Mouse (Mus musculus): Measurements from ENCODE around the gene Gm10999. TPM values are rescaled to one million over a fixed set of nuclear protein-coding genes. Genes with fewer than 3 reads are reported as not detected.
"Not testable (repeated sequence)": the region's sequence is repeated elsewhere in the genome, so short reads cannot be mapped to it uniquely, and the experiment has no call there.

The Gm10999 gene
- total RNA-seq (2014; rRNA removed) (not detected in 2 replicates), polyA plus RNA-seq (2015; fragmentation: Nextera tagmentation; extraction: Ambion mirVana) (not detected in 2 replicates)

GRCm38 (mm10) chr8:129131561-129131960, at the start of gene Gm10999:
Gm10999 (minus strand) TSS chr8:129131661.
- Histone ChIP-seq H3K9me3 (ENCODE audit: low read length) (no peaks in the 10 kb centered on the region), H3K27me3 (ENCODE audit: insufficient read depth, low read length) (no peaks in the 10 kb centered on the region), H3K36me3 (ENCODE audit: insufficient read depth, low read length) (no peaks in the 10 kb centered on the region), H3K4me2 (ENCODE audit: low read depth, low read length, poor library complexity, severe bottlenecking) (no peak within 1 kb of the TSS), H3K4me3 (ENCODE audit: low read depth, low read length) (no peak within 1 kb of the TSS), H3K9ac (replicated peaks; ENCODE audit: low read length, poor library complexity, severe bottlenecking) (no peak within 1 kb of the TSS), H3K27ac (ENCODE audit: low read depth, low read length) (no peak within 1 kb of the TSS), H3K4me1 (ENCODE audit: insufficient read depth, low read length) (no peaks in the 10 kb centered on the region)
- TF ChIP-seq CTCF (IDR thresholded peaks at IDR 0.05): no peak
- WGBS: 81% methylated on average over 1 of the region's 1 CpGs
- no peak for ATAC-seq (ENCODE audit: low FRiP score)
- no peak for DNase-seq (ENCODE audit: low spot score)

- no peak overlapping the region for H3K27ac ChIP-seq (ENCODE audit: low read depth, low read length)
- H3K4me2 ChIP-seq (ENCODE audit: low read depth, low read length, poor library complexity, severe bottlenecking): no peak overlapping the region
- DNase-seq (ENCODE audit: low spot score): no peak
- no peaks in the 10 kb centered on the region for H3K27me3 ChIP-seq (ENCODE audit: insufficient read depth, low read length)
- H3K36me3 ChIP-seq (ENCODE audit: insufficient read depth, low read length): no peaks in the 10 kb centered on the region
- H3K4me3 ChIP-seq (ENCODE audit: low read depth, low read length): no peak overlapping the region
- no peak for TF ChIP-seq CTCF (IDR thresholded peaks at IDR 0.05)
- H3K9ac ChIP-seq (replicated peaks; ENCODE audit: low read length, poor library complexity, severe bottlenecking): no peak overlapping the region
- ATAC-seq (ENCODE audit: low FRiP score): no peak
- no peaks in the 10 kb centered on the region for H3K4me1 ChIP-seq (ENCODE audit: insufficient read depth, low read length)
- no peaks in the 10 kb centered on the region for H3K9me3 ChIP-seq (ENCODE audit: low read length)
These were observed 2.0 kb upstream of the Gm10999 start for GRCm38 (mm10) chr8:129133475-129133874.

GRCm38 (mm10) chr8:129115761-129116160, 15.7 kb downstream of the Gm10999 start:
- not testable (repeated sequence) for H3K9me3 ChIP-seq (ENCODE audit: low read length); H3K27ac ChIP-seq (ENCODE audit: low read depth, low read length); H3K9ac ChIP-seq (replicated peaks; ENCODE audit: low read length, poor library complexity, severe bottlenecking); H3K4me1 ChIP-seq (ENCODE audit: insufficient read depth, low read length); H3K27me3 ChIP-seq (ENCODE audit: insufficient read depth, low read length); DNase-seq (ENCODE audit: low spot score); H3K4me3 ChIP-seq (ENCODE audit: low read depth, low read length); H3K36me3 ChIP-seq (ENCODE audit: insufficient read depth, low read length); ATAC-seq (ENCODE audit: low FRiP score); H3K4me2 ChIP-seq (ENCODE audit: low read depth, low read length, poor library complexity, severe bottlenecking)
- WGBS: 41% methylated on average over 3 of the region's 3 CpGs

Other genes starting within 250 kb of the Gm10999 start
- not detected in 2 replicates for gene Ccdc7a, start 66.1 kb downstream of the Gm10999 start, total RNA-seq (2014; rRNA removed)
- 0.07 TPM in 1 of 2 replicates, not detected in the other for gene Ccdc7a, start 66.1 kb downstream of the Gm10999 start, polyA plus RNA-seq (2015; fragmentation: Nextera tagmentation; extraction: Ambion mirVana)
- not detected in 2 replicates for gene Ccdc7b, start 64.5 kb downstream of the Gm10999 start, total RNA-seq (2014; rRNA removed)
- not detected in 2 replicates for gene Ccdc7b, start 64.5 kb downstream of the Gm10999 start, polyA plus RNA-seq (2015; fragmentation: Nextera tagmentation; extraction: Ambion mirVana)
- 23.7 and 59.1 TPM in 2 replicates for gene 2610044O15Rik8, start 102.7 kb upstream of the Gm10999 start, total RNA-seq (2014; rRNA removed)
- 19.4 and 19.5 TPM in 2 replicates for gene 2610044O15Rik8, start 102.7 kb upstream of the Gm10999 start, polyA plus RNA-seq (2015; fragmentation: Nextera tagmentation; extraction: Ambion mirVana)

Measured in midbrain, postnatal 0 days (tissue).